Mouse (Mus musculus): ENCODE data around the gene Slc18a2.

The Slc18a2 gene

GRCm38 (mm10) chr19:59260718-59261442, at the start of gene Slc18a2:
Slc18a2 (plus strand) TSS chr19:59260896.
- no peak for DNase-seq

GRCm38 (mm10) chr19:59216891-59217290, 43.8 kb upstream of the Slc18a2 start:
- DNase-seq, result no peak

DNA sequence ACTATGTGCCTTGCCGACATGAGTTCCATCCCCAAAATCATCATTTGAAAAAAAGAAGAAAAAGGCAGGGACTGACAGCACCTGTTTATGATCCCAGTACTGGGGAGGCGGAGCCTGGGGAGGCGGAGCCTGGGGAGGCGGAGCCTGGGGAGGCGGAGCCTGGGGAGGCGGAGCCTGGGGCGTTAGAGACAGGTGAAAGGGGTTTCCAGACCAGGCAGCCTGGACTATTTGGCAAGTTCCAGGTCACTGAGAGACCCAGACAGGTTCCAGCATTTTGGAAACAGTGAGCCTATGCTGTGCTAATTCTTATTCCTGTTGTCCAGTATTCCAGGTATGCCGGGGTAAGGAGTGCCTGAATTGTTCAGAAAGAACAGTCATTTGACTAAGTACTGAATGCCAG, 41.7 kb upstream of the Slc18a2 start, which contains the start of gene Kcnk18:
Gene Kcnk18 (plus strand): TSS at position 224 of the 400 bp plus-strand sequence.
- no peak for DNase-seq

- DNase-seq, result no peak
Measured at GRCm38 (mm10) chr19:59221131-59221530, 39.6 kb upstream of the Slc18a2 start.

GRCm38 (mm10) chr19:59228376-59228775, 32.3 kb upstream of the Slc18a2 start:
- no peak for DNase-seq

GRCm38 (mm10) chr19:59232786-59233185, 27.9 kb upstream of the Slc18a2 start:
- no peak for DNase-seq

- DNase-seq, result no peak
Measured at GRCm38 (mm10) chr19:59235001-59235400, 25.7 kb upstream of the Slc18a2 start.

DNA sequence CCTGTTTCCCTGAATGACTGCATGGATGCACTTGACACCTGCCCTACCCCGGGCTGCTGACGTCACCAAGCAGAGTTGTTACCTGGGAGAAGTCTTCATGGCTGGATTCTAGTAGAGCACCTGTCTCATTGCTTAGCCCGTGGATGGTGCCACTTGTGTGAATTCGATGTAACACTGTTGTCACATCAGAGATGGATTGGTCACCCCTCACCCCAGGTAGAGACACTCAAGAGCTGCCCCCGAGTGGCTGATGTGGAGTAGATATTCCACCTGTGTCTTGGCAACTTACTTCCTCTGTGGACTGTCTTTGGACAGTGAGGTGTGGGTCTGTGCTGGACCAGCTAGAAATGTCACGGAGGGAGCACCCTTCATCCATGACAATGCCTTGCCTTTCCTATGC, 24.6 kb upstream of the Slc18a2 start:
- DNase-seq, result no peak

DNA sequence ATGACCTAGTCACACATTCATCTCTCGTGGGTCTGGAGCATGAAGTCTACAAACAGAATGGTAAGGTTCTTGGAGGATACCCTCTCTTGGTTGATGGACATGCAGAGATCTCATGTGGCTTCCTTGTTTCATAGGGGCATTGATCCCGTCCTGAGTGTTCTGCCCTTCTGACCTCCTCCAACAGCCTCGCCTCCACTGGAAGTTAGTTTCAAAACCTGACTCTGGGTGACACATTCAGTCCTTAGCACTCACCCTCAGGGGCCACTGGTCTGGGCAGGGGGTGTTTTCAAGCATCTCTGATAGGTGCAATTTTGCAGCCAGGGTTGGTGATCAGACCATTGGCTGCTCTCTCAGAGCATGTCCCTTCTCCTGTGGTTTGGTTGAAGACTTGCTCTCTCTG, 22.1 kb upstream of the Slc18a2 start:
- DNase-seq, result no peak

- DNase-seq, result peak; percentile 64 to 89
Measured at GRCm38 (mm10) chr19:59239124-59239817, 21.4 kb upstream of the Slc18a2 start.

DNA sequence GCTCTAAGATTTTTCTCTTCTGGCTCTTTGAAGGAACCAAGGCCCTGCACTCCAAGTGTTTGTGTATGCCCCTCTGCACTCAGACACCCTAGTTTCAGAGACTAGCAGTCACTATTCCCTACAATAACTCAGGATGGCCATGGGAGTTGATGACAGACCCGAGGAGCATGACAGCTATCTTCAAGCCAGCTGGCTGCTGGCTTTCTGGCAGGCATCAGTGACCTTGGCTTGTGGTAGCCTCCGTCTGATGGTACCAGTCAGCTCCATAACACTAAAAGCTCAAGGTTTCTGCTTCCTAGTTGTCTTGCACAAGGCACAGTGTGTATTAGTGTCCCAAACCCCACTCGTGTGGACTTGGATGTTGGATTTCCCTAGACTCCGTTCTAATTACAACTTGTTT, 18.7 kb upstream of the Slc18a2 start:
- no peak for DNase-seq

GRCm38 (mm10) chr19:59243057-59243456, 17.6 kb upstream of the Slc18a2 start:
- DNase-seq, result no peak

GRCm38 (mm10) chr19:59248144-59248543, 12.6 kb upstream of the Slc18a2 start:
- no peak for DNase-seq

DNA sequence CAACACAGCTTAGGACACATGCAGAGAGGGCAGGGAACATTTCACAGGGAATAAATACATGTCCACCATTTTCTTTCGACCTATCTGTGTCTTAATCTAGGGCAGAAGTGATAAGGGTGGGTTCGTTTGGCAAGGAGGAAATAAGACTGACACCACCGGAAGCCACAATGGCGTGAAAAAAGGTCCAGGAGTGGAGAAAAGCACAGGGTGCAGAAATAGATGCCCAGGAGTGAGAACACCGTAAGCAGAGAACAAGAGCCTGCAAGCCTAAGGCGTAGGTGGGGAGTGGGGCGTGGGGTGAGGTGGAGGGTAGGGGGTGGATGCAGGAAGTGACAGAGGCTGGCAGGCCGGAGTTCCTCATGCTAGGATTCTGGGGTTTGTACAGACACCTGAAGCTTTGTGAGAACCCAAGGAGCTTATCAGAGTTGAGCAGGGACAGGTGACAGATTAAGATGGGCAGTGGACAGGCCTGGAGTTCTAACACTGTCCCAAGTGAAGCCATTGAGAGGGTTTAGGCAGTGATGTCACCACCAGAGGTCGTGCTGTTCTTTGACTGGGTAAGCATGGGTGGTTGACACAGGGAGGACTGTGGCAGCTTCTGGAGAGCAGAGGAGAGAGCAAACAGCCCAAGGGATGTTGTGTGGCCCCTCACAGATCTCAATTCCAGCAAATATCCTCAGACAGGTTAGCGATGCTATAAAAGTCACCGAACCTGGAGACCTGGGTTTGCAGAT, 12.0 kb upstream of the Slc18a2 start:
- DNase-seq, result no peak

DNA sequence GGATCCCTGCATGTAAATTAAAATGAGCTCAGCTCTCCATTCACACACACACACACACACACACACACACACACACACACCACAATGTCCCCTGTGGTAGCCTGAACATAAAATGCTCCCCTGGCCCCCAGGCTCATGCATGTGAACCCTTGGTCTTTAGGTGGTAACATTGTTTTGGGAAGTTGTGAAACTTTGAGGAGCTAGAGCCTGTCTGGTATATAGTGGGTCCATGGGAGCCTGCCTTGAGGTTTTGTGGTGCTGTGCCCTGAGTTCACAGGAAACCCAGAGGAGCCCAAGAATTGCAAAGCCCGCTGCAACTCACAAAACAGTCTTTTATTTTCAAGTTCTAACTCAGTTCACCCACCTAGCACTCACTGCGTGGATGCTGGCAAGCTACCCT, 8.0 kb upstream of the Slc18a2 start:
- DNase-seq, result no peak

GRCm38 (mm10) chr19:59259633-59260032, 1.1 kb upstream of the Slc18a2 start:
- no peak for DNase-seq

- no peak for DNase-seq
Measured at GRCm38 (mm10) chr19:59261604-59262003, 908 bp downstream of the Slc18a2 start.

DNA sequence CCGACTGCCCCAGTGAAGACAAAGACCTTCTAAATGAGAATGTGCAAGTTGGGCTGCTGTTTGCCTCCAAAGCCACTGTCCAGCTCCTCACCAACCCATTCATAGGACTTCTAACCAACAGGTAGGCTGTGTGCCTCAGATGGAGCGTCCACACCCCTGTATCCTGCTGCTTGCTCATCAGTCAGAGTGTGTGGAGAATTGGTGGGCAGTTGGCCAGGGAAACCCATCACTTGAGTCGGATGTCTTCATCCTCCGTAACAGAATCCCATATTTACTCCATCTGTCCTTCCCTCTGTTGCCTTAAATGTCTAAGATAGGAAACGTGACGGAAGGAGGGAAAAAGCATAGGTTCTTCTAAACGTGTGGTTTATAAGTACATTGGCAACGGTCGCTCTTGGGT, 2.5 kb downstream of the Slc18a2 start:
- no peak for DNase-seq

DNA sequence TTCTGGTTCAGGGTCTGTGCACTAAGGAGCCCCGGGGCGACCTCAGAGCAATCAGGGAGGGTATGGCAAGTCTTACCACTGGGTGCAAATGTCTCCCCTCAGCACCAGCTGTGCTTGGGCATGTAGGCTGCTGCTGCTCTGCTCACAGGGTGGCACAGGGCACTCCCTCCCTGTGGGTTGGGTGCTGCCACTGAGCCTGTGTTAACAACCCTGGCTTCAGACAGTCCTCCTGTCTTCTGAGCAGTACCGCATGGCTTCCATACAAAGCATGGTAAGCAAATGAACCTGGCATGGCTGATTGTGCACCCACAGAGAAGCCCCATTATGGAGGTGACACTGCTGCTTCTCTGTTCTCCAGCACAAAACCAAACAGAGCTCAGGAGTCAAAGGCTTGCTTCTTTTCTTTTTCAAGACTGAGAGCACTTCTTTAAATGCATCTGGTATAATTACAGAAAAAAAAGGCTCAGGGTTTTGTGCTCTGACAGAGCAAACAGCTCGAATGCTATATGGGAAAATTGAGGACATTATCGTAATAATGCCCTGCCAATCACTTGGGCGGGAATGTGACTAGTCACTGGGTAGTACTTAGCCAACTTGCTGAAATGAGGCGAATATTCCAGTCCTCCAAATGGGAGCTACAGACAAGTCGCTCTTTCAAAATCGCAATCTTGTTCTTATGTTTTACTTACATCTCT, 4.3 kb downstream of the Slc18a2 start:
- DNase-seq, result no peak

DNA sequence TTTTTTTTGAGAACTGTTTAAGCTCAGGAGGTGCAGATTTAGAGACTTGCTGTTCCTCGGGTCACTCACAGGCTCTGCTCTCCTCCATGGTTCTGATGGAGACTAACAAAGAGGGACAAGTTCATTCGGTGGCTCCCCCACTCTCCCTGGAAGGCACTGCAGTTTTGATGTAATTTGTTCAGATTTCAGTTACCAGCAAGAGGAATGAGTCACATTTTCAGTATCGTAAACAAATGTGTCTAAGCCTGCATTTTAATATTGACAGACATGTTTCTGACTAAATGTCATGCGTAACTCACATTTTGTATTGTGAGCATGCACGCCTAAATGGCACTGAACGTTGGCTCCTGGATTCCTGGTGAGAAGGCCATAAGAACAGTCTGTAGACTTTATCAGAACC, 5.2 kb downstream of the Slc18a2 start:
- no peak for DNase-seq

- no peak for DNase-seq
Measured at GRCm38 (mm10) chr19:59267417-59267963, 6.8 kb downstream of the Slc18a2 start.

DNA sequence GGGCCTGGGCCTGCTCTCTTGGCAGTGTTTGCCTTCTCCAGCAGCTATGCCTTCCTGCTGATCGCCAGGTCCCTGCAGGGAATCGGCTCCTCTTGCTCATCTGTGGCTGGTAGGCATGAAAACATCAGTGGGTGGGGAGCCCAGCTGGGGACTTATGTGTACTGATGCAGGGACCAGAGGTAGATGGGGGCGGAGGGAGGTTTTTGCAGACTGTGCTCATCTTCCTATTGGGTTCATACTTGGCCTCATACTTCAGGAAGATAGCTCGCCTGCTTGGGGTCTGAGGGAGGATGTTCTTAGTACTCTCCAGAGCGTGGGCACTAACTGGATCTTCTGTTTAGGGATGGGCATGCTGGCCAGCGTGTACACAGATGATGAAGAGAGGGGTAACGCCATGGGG, 12.5 kb downstream of the Slc18a2 start:
- DNase-seq, result no peak

GRCm38 (mm10) chr19:59276354-59276753, 15.7 kb downstream of the Slc18a2 start:
- no peak for DNase-seq

All from kidney, adult 8-10 months (tissue).